In the genomic region with DNA sequence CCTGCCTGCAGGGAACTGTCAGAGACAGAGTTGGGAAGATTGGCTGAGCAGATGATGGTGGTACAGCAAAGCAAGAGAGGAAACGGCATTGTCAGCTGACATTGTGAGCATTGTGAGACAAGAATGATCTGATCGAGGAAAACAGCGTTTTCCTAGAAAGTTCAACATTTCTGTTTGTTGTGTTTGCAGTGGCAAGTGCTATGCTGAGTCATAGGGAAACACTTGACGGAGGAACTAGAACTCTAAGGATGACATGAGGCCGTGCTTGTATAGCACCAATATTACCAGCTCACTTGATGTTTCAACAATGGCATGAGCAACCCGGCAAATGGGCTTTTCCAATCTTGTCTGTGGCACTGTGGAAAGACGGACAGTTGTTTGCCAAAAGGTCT, we compare ENCODE assay signal across 22 mouse cellular contexts.
DNase-seq lines count a peak whose midpoint lies in the region; ATAC-seq and TF ChIP-seq lines count a peak whose summit lies in the region.
"Had no signal": no experiment of that assay in that cellular context is flagged by ENCODE, and none has a peak within 500 bp of the region (broad histone marks: within the 10 kb centered on the region; RNA-seq: fewer than 3 reads in every experiment).

No protein-coding gene starts in this region.

- H3K27ac ChIP-seq in heart, embryonic 16.5 days (ENCODE audit: low read length), result peak overlapping the region; percentile 10; the same call in 1 of the 2 replicates
- H3K27ac ChIP-seq in lung, embryonic 14.5 days (ENCODE audit: low read depth), result no peak overlapping the region
- H3K27ac ChIP-seq in embryonic fibroblast, embryonic 13.5 days (ENCODE audit: insufficient read depth, low read length), result peak overlapping the region; percentile 51; the same call in 1 of the 2 replicates
- H3K27ac ChIP-seq in forebrain, embryonic 16.5 days (ENCODE audit: low read length), result no peak overlapping the region
- H3K27ac ChIP-seq: embryonic facial prominence, embryonic 12.5 days; forebrain, embryonic 12.5 days; hindbrain, embryonic 10.5 days; layer of hippocampus, adult 2 months; liver, embryonic 14.5 days; midbrain, embryonic 12.5 days had no signal

- H3K9ac ChIP-seq in heart, embryonic 16.5 days (ENCODE audit: low read length), result no peak overlapping the region
- no peak overlapping the region for H3K9ac ChIP-seq in lung, embryonic 14.5 days
- no peak overlapping the region for H3K9ac ChIP-seq in forebrain, embryonic 16.5 days (replicated peaks; ENCODE audit: low read depth, low read length)
- H3K9ac ChIP-seq: embryonic facial prominence, embryonic 12.5 days; forebrain, embryonic 12.5 days; liver, embryonic 14.5 days; midbrain, embryonic 12.5 days had no signal

- TF ChIP-seq CTCF in lung, embryonic 14.5 days (IDR thresholded peaks at IDR 0.05; ENCODE audit: low read depth), result no peak
- TF ChIP-seq CTCF in embryonic fibroblast, embryonic 13.5 days (IDR thresholded peaks at IDR 0.05; ENCODE audit: borderline replicate concordance, insufficient read depth, low read length), result no peak

- no peaks in the 10 kb centered on the region for H3K36me3 ChIP-seq in heart, embryonic 16.5 days (ENCODE audit: control insufficient read depth, insufficient read depth)
- H3K36me3 ChIP-seq in lung, embryonic 14.5 days (ENCODE audit: insufficient read depth), result no peaks in the 10 kb centered on the region
- no peaks in the 10 kb centered on the region for H3K36me3 ChIP-seq in forebrain, embryonic 16.5 days (ENCODE audit: control insufficient read depth, insufficient read depth)
- H3K36me3 ChIP-seq: embryonic facial prominence, embryonic 12.5 days; forebrain, embryonic 12.5 days; hindbrain, embryonic 10.5 days; midbrain, embryonic 12.5 days had no signal

- H3K27me3 ChIP-seq in heart, embryonic 16.5 days (ENCODE audit: control insufficient read depth, insufficient read depth, low read length), result no peaks in the 10 kb centered on the region
- H3K27me3 ChIP-seq in lung, embryonic 14.5 days (ENCODE audit: insufficient read depth, low read length), result no peaks in the 10 kb centered on the region
- no peaks in the 10 kb centered on the region for H3K27me3 ChIP-seq in forebrain, embryonic 16.5 days (replicated peaks; ENCODE audit: control insufficient read depth, insufficient read depth, low read length)
- H3K27me3 ChIP-seq: embryonic facial prominence, embryonic 12.5 days; midbrain, embryonic 12.5 days had no signal

- no peaks in the 10 kb centered on the region for H3K9me3 ChIP-seq in heart, embryonic 16.5 days (replicated peaks; ENCODE audit: control insufficient read depth, low read length)
- no peaks in the 10 kb centered on the region for H3K9me3 ChIP-seq in lung, embryonic 14.5 days (ENCODE audit: low read depth, low read length)
- no peaks in the 10 kb centered on the region for H3K9me3 ChIP-seq in forebrain, embryonic 16.5 days (ENCODE audit: control insufficient read depth, low read length)
- H3K9me3 ChIP-seq: embryonic facial prominence, embryonic 12.5 days; forebrain, embryonic 12.5 days; hindbrain, embryonic 10.5 days; midbrain, embryonic 12.5 days had no signal

- TF ChIP-seq POLR2A in embryonic fibroblast, embryonic 13.5 days (IDR thresholded peaks at IDR 0.05; ENCODE audit: low read depth, low read length), result no peak

- no peak for ATAC-seq in heart, embryonic 16.5 days (replicated peaks; ENCODE audit: extremely low read depth, insufficient read depth, low FRiP score)
- ATAC-seq in lung, embryonic 14.5 days (ENCODE audit: insufficient read depth), result 0 out of 2 replicates have a peak, but pooled peaks have one; percentile 1
- 0 out of 2 replicates have a peak, but pooled peaks have one; percentile 36 for ATAC-seq in megakaryocyte, adult 5-6 weeks (ENCODE audit: poor library complexity, severe bottlenecking)
- no peak for ATAC-seq in forebrain, embryonic 16.5 days
- ATAC-seq: hindbrain, embryonic 16.5 days; intestine, embryonic 16.5 days had no signal

- intact Hi-C loops in heart, postnatal 10 days (cut with DNase I), result no loop called here

- no peak overlapping the region for H3K4me2 ChIP-seq in heart, embryonic 16.5 days (ENCODE audit: low read depth, low read length)
- H3K4me2 ChIP-seq in lung, embryonic 14.5 days, result no peak overlapping the region
- H3K4me2 ChIP-seq in forebrain, embryonic 16.5 days (ENCODE audit: low read length), result no peak overlapping the region
- H3K4me2 ChIP-seq: embryonic facial prominence, embryonic 12.5 days; forebrain, embryonic 12.5 days; midbrain, embryonic 12.5 days had no signal

- 75% methylated on average over 7 of the region's 7 CpGs for WGBS in heart, embryonic 16.5 days
- 64% methylated on average over 7 of the region's 7 CpGs for WGBS in lung, embryonic 14.5 days
- 90% methylated on average over 7 of the region's 7 CpGs for WGBS in forebrain, embryonic 16.5 days

- no peak overlapping the region for H3K4me3 ChIP-seq in heart, embryonic 16.5 days (ENCODE audit: low read length)
- H3K4me3 ChIP-seq in lung, embryonic 14.5 days (ENCODE audit: low read depth, low read length), result no peak overlapping the region
- no peak overlapping the region for H3K4me3 ChIP-seq in embryonic fibroblast, embryonic 13.5 days (ENCODE audit: insufficient read depth, low read length)
- no peak overlapping the region for H3K4me3 ChIP-seq in forebrain, embryonic 16.5 days (replicated peaks; ENCODE audit: low read length)
- H3K4me3 ChIP-seq: embryonic facial prominence, embryonic 12.5 days; erythroblast, embryonic 14.5 days; forebrain, embryonic 12.5 days; hindbrain, embryonic 10.5 days; layer of hippocampus, adult 2 months; midbrain, embryonic 12.5 days had no signal

- H3K4me1 ChIP-seq in heart, embryonic 16.5 days (ENCODE audit: control insufficient read depth, insufficient read depth, low read length), result peaks cover 33% of the 10 kb centered on the region
- peaks cover 22% of the 10 kb centered on the region for H3K4me1 ChIP-seq in lung, embryonic 14.5 days (ENCODE audit: insufficient read depth)
- H3K4me1 ChIP-seq in embryonic fibroblast, embryonic 13.5 days (ENCODE audit: control insufficient read depth, insufficient read depth, low read length), result peaks cover 15% of the 10 kb centered on the region
- peaks cover 3% of the 10 kb centered on the region; the same call in 1 of the 2 replicates for H3K4me1 ChIP-seq in forebrain, embryonic 16.5 days (replicated peaks; ENCODE audit: control insufficient read depth, insufficient read depth, low read length)

- no peak for DNase-seq in heart, postnatal 10 days
- peak; percentile 35 for DNase-seq in lung, embryonic 14.5 days
- no peak for DNase-seq in lung, postnatal 14 days
- DNase-seq: adrenal gland, postnatal 14 days; cerebellum, adult 2 months; cerebellum, postnatal 25 days; gastrocnemius, postnatal 36 days; thymus, adult 18-20 months; thymus, postnatal 36 days had no signal

Comparison
In these comparisons a context has a peak if more than half of its experiments do, and no peak if none do; other contexts are left out.
1. ATAC-seq: peak in lung, embryonic 14.5 days (single experiment) and megakaryocyte, adult 5-6 weeks (single experiment); none in heart, embryonic 16.5 days (single experiment) and forebrain, embryonic 16.5 days (single experiment).
2. H3K27ac ChIP-seq: peak in heart, embryonic 16.5 days (single experiment) and embryonic fibroblast, embryonic 13.5 days (single experiment); none in lung, embryonic 14.5 days (single experiment) and forebrain, embryonic 16.5 days (single experiment).